Mouse (Mus musculus) MN1 (cell line): Measurements from ENCODE around the gene Tenm3.

ENCODE experiments used
- DNase-seq: peaks from one replicate; pipeline ENCODE4 v3.0.0-alpha.2; 2016; ENCODE audit warnings: low spot score

Gene Tenm3

GRCm38 (mm10) chr8:48843931-48844285 is at the start of gene Tenm3:
Gene Tenm3, minus strand, starts transcription at chr8:48843951.
- DNase-seq: no peak

GRCm38 (mm10) chr8:48890216-48890765 is 46.5 kb upstream of the Tenm3 start:
- peak; percentile 42 for DNase-seq

GRCm38 (mm10) chr8:48884270-48884669 is 40.5 kb upstream of the Tenm3 start:
- DNase-seq: no peak

- no peak for DNase-seq
These were observed 36.8 kb upstream of the Tenm3 start for GRCm38 (mm10) chr8:48880585-48880984.

GRCm38 (mm10) chr8:48865972-48866371 is 22.2 kb upstream of the Tenm3 start:
- no peak for DNase-seq

GRCm38 (mm10) chr8:48865485-48865884 is 21.7 kb upstream of the Tenm3 start:
- no peak for DNase-seq

- DNase-seq: no peak
These were observed 6.7 kb upstream of the Tenm3 start for GRCm38 (mm10) chr8:48850223-48851010.

- no peak for DNase-seq
These were observed 5.4 kb upstream of the Tenm3 start for GRCm38 (mm10) chr8:48849091-48849616.

GRCm38 (mm10) chr8:48844961-48845360 is 1.2 kb upstream of the Tenm3 start:
- no peak for DNase-seq

GRCm38 (mm10) chr8:48844370-48844905 is 687 bp upstream of the Tenm3 start:
- DNase-seq: no peak

- peak; percentile 78 for DNase-seq
These were observed 490 bp downstream of the Tenm3 start for GRCm38 (mm10) chr8:48842991-48843930.

GRCm38 (mm10) chr8:48842516-48842990 is 1.2 kb downstream of the Tenm3 start:
- DNase-seq: peak; percentile 47

GRCm38 (mm10) chr8:48842035-48842434 is 1.7 kb downstream of the Tenm3 start:
- no peak for DNase-seq

- DNase-seq: no peak
These were observed 8.0 kb downstream of the Tenm3 start for GRCm38 (mm10) chr8:48835745-48836144.

GRCm38 (mm10) chr8:48827454-48827853 is 16.3 kb downstream of the Tenm3 start:
- peak; percentile 78 for DNase-seq

- no peak for DNase-seq
These were observed 18.1 kb downstream of the Tenm3 start for GRCm38 (mm10) chr8:48825666-48826065.

- DNase-seq: no peak
These were observed 21.5 kb downstream of the Tenm3 start for GRCm38 (mm10) chr8:48822291-48822690.

GRCm38 (mm10) chr8:48819962-48820361 is 23.8 kb downstream of the Tenm3 start:
- DNase-seq: no peak

GRCm38 (mm10) chr8:48819348-48819747 is 24.4 kb downstream of the Tenm3 start:
- peak; percentile 26 for DNase-seq

GRCm38 (mm10) chr8:48816941-48817340 is 26.8 kb downstream of the Tenm3 start:
- DNase-seq: peak; percentile 40

GRCm38 (mm10) chr8:48812196-48812741 is 31.5 kb downstream of the Tenm3 start:
- no peak for DNase-seq

- DNase-seq: no peak
These were observed 33.1 kb downstream of the Tenm3 start for GRCm38 (mm10) chr8:48810615-48811014.
